Mouse (Mus musculus) forebrain, embryonic 10.5 days (tissue): Measurements from ENCODE around the gene Gm10639. TPM values are rescaled to one million over a fixed set of nuclear protein-coding genes. Genes with fewer than 3 reads are reported as not detected.
"Not testable (repeated sequence)": the region's sequence is repeated elsewhere in the genome, so short reads cannot be mapped to it uniquely, and the experiment has no call there.

Source experiments
- DNase-seq: peaks from one replicate; pipeline ENCODE4 v3.0.0-alpha.2; 2017; ENCODE audit warnings: low spot score; ENCODE audit errors: extremely low spot score
- H3K27ac ChIP-seq: fragments of 300-500 bp; sonication (generic); 2 replicates; pipeline ENCODE4 v1.5.1; 2016; ENCODE audit warnings: mild to moderate bottlenecking
- H3K27me3 ChIP-seq: fragments of 300-500 bp; sonication (generic); 2 replicates; pipeline ENCODE4 v1.6.1; 2016; ENCODE audit warnings: mild to moderate bottlenecking; ENCODE audit not compliant: poor library complexity, severe bottlenecking
- H3K36me3 ChIP-seq: fragments of 300-500 bp; sonication (generic); replicated peaks from 2 replicates; pipeline ENCODE4 v1.6.1; 2016; ENCODE audit warnings: mild to moderate bottlenecking, moderate library complexity
- H3K4me1 ChIP-seq: fragments of 300-500 bp; sonication (generic); 2 replicates; pipeline ENCODE4 v1.6.1; 2016
- H3K4me3 ChIP-seq: fragments of 300-500 bp; sonication (generic); 2 replicates; pipeline ENCODE4 v1.5.1; 2016; ENCODE audit warnings: mild to moderate bottlenecking, moderate library complexity
- H3K9me3 ChIP-seq: fragments of 300-500 bp; sonication (generic); 2 replicates; pipeline ENCODE4 v1.6.1; 2016; ENCODE audit warnings: mild to moderate bottlenecking, moderate library complexity
- WGBS: fragments of 180-500 bp; shearing (Covaris S2); methylation state at CpG from one replicate; pipeline ENCODE4 v1.1.7; 2016; 5-methylcytosine and 5-hydroxymethylcytosine counted together
- polyA plus RNA-seq: library from polyadenylated mRNA; unstranded; fragments of >200 nt; fragmentation: Nextera tagmentation; extraction: Ambion mirVana; gene quantifications from 2 replicates; pipeline ENCODE4 v1.2.1, GENCODE M21; 2016

Gene Gm10639
- polyA plus RNA-seq, 1 experiment from 2014 or later: not detected

DNA sequence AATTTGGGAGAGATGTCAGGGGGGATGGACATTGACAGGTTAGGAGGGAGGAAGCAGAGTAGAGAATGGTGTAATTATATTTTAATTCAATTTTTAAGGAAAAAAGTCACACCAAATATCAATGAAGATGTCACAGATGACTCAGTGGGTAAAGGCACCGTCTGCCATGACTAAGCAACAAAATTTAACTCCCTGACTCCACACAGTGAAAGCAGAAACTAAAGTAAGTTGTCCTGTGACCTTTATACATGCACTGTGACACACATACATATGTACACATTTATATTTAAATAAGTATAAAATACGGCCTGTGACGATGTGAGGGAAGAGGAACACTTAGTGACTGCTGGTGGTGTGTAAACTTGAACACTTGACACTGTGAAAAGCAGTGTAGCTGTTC is 18.4 kb downstream of the Gm10639 start:
- not testable (repeated sequence) for DNase-seq, H3K4me1 ChIP-seq, H3K27me3 ChIP-seq, H3K36me3 ChIP-seq, H3K9me3 ChIP-seq, H3K4me3 ChIP-seq, H3K27ac ChIP-seq
- 88% methylated on average over 3 of the region's 3 CpGs for WGBS

- H3K4me3 ChIP-seq: no peak within 1 kb of the TSS
- H3K27ac ChIP-seq: no peak within 1 kb of the TSS
- no peaks in the 10 kb centered on the region for H3K36me3 ChIP-seq
- H3K4me1 ChIP-seq: no peaks in the 10 kb centered on the region
- DNase-seq: no peak
- H3K27me3 ChIP-seq: no peaks in the 10 kb centered on the region
- 86% methylated on average over 2 of the region's 2 CpGs for WGBS
- no peaks in the 10 kb centered on the region for H3K9me3 ChIP-seq
Measured at GRCm38 (mm10) chr9:78314696-78315095, 25.0 kb downstream of the Gm10639 start, which contains the start of gene Omt2a. TSS of gene Omt2a (minus strand) at chr9:78314796.

GRCm38 (mm10) chr9:78319499-78319898 is 29.8 kb downstream of the Gm10639 start:
- H3K9me3 ChIP-seq: no peaks in the 10 kb centered on the region
- WGBS: 35% methylated on average over 1 of the region's 1 CpGs
- DNase-seq: no peak

GRCm38 (mm10) chr9:78327289-78327688 is 37.6 kb downstream of the Gm10639 start, which contains the start of gene Omt2b:
TSS of gene Omt2b (plus strand) at chr9:78327589.
- not testable (repeated sequence) for H3K9me3 ChIP-seq, H3K27ac ChIP-seq, H3K4me3 ChIP-seq, H3K27me3 ChIP-seq, H3K36me3 ChIP-seq, DNase-seq, H3K4me1 ChIP-seq
- 71% methylated on average over 1 of the region's 1 CpGs for WGBS

More at GRCm38 (mm10) chr9:78319499-78319898, 29.8 kb downstream of the Gm10639 start:
- Histone ChIP-seq H3K27me3 (no peaks in the 10 kb centered on the region), H3K27ac (no peak overlapping the region), H3K4me1 (no peaks in the 10 kb centered on the region), H3K4me3 (no peak overlapping the region), H3K36me3 (no peaks in the 10 kb centered on the region)

GRCm38 (mm10) chr9:78337050-78337449 is 47.3 kb downstream of the Gm10639 start:
- DNase-seq, H3K36me3 ChIP-seq, H3K9me3 ChIP-seq, H3K4me3 ChIP-seq, H3K27me3 ChIP-seq, H3K27ac ChIP-seq, H3K4me1 ChIP-seq: not testable (repeated sequence)

DNA sequence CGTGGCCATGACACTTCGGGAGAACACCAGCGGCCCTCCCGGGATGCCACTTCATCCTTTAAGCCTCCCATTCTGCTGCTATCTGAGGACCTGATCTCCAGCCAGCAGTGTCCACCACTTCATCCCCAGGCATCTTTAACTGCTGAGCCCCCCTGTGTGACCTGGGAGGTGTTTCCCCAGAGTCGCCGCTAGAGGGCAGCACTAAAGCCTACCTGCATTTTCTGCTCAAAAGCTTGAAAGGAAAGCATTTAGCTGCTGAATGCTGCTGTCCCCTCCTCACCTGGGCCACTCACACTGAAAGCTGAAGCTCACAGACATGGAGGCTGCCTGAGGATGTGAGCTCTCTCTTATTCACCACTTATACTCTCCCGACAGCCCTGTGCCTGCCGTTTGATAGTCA is 50.6 kb downstream of the Gm10639 start:
- H3K36me3 ChIP-seq, H3K27me3 ChIP-seq, H3K4me1 ChIP-seq, H3K4me3 ChIP-seq, H3K9me3 ChIP-seq, H3K27ac ChIP-seq: not testable (repeated sequence)
- 13% methylated on average over 8 of the region's 8 CpGs for WGBS
- DNase-seq: peak; percentile 72

- not testable (repeated sequence) for H3K27ac ChIP-seq, H3K36me3 ChIP-seq, H3K9me3 ChIP-seq, DNase-seq, H3K27me3 ChIP-seq, H3K4me3 ChIP-seq, H3K4me1 ChIP-seq
- WGBS: 95% methylated on average over 4 of the region's 4 CpGs
Measured at GRCm38 (mm10) chr9:78342494-78342893, 52.8 kb downstream of the Gm10639 start.

DNA sequence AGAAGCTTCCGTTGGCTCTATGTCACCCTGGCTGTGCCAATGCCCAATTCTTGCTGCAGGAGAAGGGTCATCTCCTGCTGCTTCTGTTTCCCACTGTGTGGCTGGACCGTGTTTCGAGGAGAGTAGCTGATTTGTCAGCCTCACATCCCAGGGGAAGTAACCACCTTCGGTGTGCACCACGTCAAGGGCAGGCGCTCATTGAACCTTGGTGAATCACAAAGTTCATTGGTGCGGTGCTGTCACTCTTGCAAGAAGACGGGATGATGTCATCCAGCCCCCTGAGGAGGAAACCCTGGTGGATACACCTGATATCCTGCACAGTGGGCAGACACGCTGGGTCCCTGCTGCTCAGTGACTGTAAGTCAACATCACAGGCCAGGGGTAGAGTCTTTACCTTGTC is 53.3 kb downstream of the Gm10639 start:
- not testable (repeated sequence) for H3K4me3 ChIP-seq, H3K27me3 ChIP-seq, H3K36me3 ChIP-seq, H3K27ac ChIP-seq, H3K9me3 ChIP-seq, H3K4me1 ChIP-seq, DNase-seq
- 89% methylated on average over 9 of the region's 9 CpGs for WGBS

- H3K9me3 ChIP-seq, H3K27ac ChIP-seq, H3K4me1 ChIP-seq, H3K36me3 ChIP-seq, H3K27me3 ChIP-seq, H3K4me3 ChIP-seq, DNase-seq: not testable (repeated sequence)
- 73% methylated on average over 4 of the region's 4 CpGs for WGBS
Measured at GRCm38 (mm10) chr9:78345235-78345634, 55.5 kb downstream of the Gm10639 start.

DNA sequence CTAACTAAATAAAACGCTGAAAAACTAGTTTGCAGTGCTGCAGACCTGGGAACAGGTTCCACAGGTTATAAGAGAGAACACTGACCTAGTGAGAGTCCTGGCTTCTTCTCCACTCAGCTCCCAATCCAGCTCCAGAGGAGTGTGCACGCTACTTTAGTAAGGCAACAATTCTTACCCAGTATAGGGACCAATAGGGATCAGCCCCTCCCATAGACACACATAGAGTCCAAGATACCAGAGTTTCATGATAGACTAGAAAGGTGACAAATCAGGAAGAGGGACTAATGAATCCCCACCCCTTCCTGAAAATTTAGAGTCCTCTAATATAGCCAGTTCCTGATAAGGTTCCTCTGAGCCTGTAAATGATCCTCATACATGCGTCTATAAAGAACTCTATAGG is 57.3 kb downstream of the Gm10639 start:
- Histone ChIP-seq H3K36me3 (no peaks in the 10 kb centered on the region), H3K9me3 (no peaks in the 10 kb centered on the region), H3K4me3 (no peak overlapping the region), H3K27me3 (no peaks in the 10 kb centered on the region), H3K4me1 (no peaks in the 10 kb centered on the region), H3K27ac (no peak overlapping the region)
- no peak for DNase-seq
- WGBS: 63% methylated on average over 3 of the region's 3 CpGs

GRCm38 (mm10) chr9:78348206-78349004 is 58.7 kb downstream of the Gm10639 start:
- not testable (repeated sequence) for H3K9me3 ChIP-seq, H3K4me3 ChIP-seq, H3K27me3 ChIP-seq, H3K27ac ChIP-seq, H3K36me3 ChIP-seq, H3K4me1 ChIP-seq, DNase-seq
- WGBS: 71% methylated on average over 6 of the region's 6 CpGs

DNA sequence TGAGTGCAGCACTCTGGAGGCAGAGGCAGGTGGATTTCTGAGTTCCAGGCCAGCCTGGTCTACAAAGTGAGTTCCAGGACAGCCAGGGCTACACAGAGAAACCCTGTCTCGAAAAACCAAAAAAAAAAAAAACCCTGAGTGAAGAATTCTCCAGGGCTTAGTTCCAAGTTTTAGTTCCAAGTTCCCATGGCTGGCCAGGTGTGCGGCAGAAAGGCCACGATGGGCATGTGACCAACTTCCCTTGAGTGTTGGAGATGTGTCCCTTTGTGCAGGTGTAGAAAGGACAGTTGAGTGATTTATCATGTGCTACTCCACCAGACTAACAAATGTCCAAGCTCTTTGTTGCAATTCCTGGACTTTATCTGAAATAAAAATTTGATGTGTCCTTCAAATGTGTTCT is 59.4 kb downstream of the Gm10639 start:
- H3K27ac ChIP-seq, H3K4me3 ChIP-seq, H3K36me3 ChIP-seq, H3K27me3 ChIP-seq, H3K4me1 ChIP-seq, H3K9me3 ChIP-seq, DNase-seq: not testable (repeated sequence)
- WGBS: 81% methylated on average over 3 of the region's 3 CpGs

- H3K27ac ChIP-seq, H3K4me3 ChIP-seq, H3K27me3 ChIP-seq, H3K36me3 ChIP-seq, H3K9me3 ChIP-seq, DNase-seq, H3K4me1 ChIP-seq: not testable (repeated sequence)
Measured at GRCm38 (mm10) chr9:78350007-78350406, 60.3 kb downstream of the Gm10639 start.
